Mouse (Mus musculus) liver, postnatal 0 days (tissue): ENCODE results near the gene Adnp.

Source experiments
- CTCF ChIP-seq: sonication (generic); IDR thresholded peaks from 2 replicates; pipeline ENCODE4 v1.5.1; 2016; ENCODE audit warnings: antibody characterized with exemption, low read depth
- EP300 ChIP-seq: IDR thresholded peaks from 2 replicates; pipeline ENCODE4 v1.6.1; 2016; ENCODE audit warnings: antibody characterized with exemption, low read depth, mild to moderate bottlenecking

DNA sequence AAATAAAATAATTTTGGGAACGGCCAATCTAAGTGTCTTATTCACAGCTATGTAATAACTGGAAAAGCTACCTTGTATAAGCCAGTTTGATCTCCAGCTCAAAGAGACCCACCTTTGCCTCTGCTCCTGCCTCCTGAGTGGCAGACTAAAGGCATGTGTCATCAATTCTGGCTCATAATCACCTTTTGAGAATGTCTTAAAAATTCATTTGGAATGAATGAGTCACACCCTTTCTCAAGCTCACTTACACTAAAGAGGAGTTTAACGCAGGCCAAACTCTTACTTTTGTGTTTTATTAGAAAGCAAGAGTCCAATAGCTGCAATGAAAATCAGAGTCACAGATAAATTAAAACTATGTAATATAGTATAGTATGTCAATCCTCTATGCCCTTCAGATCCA is 15.1 kb downstream of the Adnp start:
- TF ChIP-seq CTCF = no peak
- TF ChIP-seq EP300 = no peak
